Mouse (Mus musculus) adrenal gland, postnatal 14 days (tissue): ENCODE results near the gene Fkrp. TPM values are rescaled to one million over a fixed set of nuclear protein-coding genes. Genes with fewer than 3 reads are reported as not detected.

ENCODE experiments used
- DNase-seq: peaks from one replicate; pipeline ENCODE4 v3.0.0; 2021; ENCODE audit warnings: mixed read lengths
- total RNA-seq: library from RNA; stranded (reverse); gene quantifications from 2 replicates; pipeline ENCODE4 v1.2.3, GENCODE M21; 2021

Gene Fkrp
- total RNA-seq, 1 experiment from 2014 or later: 23.8 TPM

- no peak for DNase-seq
Observed at GRCm38 (mm10) chr7:16837916-16838803, 21.6 kb upstream of the Fkrp start.

GRCm38 (mm10) chr7:16830449-16830848, 13.9 kb upstream of the Fkrp start:
- DNase-seq: no peak

- DNase-seq: no peak
Observed at GRCm38 (mm10) chr7:16827274-16827673, 10.7 kb upstream of the Fkrp start.

DNA sequence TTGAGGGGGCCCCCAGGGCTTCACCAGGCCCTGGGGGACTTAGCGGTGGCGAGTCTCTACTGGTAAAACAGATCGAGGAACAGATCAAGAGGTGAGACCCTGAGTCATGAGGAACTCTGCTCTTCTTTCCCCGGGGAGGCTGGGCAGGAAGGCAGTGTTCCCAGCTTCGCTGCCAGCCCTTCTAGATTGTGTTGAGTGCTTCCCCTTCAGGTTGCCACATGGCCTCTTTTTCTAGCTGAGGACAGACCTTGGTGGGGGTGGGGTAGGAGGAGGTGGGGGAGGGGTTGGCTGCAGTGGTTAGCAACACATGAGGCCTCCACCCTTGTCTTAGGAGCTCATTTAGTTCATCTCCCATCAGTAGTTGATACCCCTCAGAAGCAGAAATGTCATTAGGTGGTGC, 10.0 kb upstream of the Fkrp start:
- no peak for DNase-seq

DNA sequence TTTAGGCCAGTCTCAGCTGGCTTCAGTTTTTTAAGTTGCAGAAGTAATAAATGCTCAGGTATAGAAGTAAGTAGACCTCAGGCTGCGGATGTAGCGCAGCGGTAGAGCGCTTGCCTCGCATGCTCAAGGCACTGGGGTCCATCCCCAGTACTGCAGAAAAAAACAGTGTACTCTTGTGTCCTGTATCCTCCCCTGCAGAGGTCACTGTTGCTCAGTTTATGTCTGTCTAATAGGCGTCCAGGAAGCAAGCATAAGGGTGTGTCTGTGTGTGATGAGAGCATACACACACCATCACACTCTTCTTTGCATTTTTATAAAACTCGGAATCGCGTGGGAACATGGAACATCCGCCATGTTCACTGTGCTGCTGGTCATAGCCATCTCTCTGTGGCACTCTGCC, 9.3 kb upstream of the Fkrp start:
- no peak for DNase-seq

- no peak for DNase-seq
Observed at GRCm38 (mm10) chr7:16823734-16824133, 7.2 kb upstream of the Fkrp start.

DNA sequence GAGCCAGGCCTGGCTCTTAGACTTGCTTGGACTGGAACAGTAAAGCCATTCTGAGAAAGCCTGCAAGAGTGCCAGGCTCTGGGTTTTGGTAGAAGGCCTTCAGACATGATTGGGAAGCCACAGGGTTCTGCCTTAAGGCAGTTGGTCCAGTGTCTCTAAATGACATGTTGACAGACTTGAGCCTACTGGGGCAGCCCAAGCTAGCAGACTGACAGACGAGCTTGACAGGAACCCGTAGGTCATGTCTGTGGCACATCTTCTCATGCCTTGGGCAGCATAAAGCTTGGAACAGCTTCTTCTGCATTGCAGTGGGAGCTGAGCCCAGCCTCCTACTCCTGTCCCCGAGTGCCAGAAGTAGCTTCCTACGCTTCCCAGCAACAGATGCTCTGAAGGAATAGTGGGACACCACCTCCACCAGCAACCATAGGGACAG, 5.2 kb upstream of the Fkrp start:
- no peak for DNase-seq

GRCm38 (mm10) chr7:16821091-16821490, 4.6 kb upstream of the Fkrp start:
- no peak for DNase-seq

DNA sequence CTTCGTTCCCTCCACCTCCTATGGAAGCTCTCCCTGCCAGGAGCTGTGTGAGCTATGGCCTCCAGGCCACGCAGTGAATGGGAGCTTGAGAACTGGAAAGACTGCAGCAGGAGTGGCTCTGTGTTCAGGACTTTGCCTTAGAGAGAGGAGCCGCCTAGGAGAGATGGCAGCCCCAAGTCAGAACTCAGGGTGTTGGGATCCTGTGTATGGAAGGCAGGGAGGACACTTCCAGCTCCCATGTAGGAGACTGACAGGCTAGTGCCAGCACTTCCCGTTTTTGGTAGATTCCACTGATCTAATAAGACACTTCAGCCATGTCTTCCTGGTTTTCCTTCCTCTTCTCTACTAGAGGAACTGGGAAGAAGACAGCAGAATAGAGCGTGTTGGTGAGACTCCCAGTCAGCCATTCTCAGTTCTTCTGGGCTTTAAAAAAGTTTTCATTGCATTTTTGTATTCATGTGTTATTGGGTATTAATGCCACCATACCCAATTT, 3.8 kb upstream of the Fkrp start:
- DNase-seq: no peak

DNA sequence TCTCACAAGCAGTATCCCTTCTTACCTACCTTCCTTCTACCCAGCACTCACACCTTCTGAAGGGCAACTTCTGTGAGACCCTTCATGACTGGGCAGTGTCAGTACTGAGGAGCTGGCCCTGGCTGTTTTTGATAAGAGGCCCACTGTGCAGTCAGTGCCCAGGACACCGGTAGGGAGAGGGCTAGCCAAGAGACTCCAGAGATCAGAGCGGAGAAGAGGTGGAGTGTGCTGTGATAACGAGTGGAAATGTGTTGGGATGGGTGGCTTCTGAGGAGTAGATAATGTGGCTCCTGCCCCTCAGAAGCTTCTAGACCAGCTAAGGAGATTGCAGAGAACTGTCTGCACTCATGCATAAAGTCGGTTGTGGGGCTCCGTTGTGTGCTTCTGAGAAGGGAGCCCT, 3.3 kb upstream of the Fkrp start:
- DNase-seq: no peak

- no peak for DNase-seq
Observed at GRCm38 (mm10) chr7:16817693-16818092, 1.2 kb upstream of the Fkrp start.

DNA sequence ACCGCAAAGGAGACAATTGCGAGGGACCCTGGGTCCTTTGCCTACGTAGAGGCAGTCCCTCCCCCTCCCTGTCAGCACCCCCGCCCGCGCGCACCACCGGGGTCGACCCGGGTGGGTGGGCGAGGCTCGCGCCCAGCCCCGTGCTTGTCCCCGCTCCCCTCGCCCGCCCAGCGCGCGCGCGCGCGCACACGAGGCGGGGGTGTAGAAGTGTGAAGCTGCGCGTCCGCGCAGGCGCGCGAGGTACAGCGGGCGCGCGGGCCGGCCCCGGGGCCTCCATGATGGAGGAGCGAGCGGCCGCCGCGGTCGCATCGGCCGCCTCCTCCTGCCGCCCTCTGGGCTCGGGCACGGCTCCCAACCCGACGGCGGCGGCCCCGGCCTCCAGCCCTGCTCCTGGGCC, 456 bp downstream of the Fkrp start:
- DNase-seq: peak; percentile 88

DNA sequence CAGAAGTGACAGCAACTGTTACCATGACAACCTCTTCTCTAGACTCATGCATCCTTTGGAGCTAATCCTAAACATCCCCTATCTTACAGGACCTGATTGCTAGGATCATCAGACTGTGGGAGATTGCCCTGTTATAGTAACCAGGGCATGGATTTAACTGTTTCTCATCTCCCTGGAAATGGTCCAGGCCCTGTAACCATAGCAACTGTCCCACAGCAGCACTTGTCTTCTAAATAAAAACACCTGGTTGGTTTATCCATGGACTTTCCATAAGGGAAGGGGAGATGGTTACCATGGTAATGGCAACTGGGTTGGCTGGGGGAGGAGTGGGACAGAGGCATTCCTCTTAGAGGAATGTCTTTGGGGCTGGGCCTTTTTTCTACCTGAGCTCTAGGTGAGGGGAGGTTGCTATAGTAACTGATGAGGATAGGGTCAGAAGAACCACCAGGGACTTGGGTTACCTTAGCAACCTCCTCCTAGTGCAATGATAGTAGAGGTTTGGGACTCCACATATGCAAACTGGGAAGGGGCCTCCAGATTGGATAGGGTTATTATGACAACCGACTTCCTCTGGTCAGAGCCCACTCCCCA, 1.1 kb downstream of the Fkrp start, which contains the start of gene Strn4:
Strn4 (plus strand) TSS at position 539 of the 591 bp plus-strand sequence.
- DNase-seq: no peak

DNA sequence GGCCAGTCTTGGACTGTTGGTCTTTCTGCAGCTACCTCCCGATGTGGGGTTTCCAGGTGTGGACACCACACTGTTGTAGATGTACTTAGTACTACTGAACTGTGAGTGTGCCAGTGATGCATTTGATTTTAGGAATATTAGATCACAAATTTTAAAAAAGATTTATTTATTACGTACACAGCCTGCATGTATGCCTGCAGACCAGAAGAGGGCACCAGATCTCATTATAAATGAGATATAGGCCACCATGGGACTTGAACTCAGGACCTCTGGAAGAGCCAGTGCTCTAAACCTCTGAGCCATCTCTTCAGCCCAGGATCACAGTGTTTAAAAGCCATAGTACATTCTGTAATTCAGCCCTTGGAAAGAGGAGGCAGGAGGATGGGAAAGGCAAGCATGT, 4.0 kb downstream of the Fkrp start:
- no peak for DNase-seq

- no peak for DNase-seq
Observed at GRCm38 (mm10) chr7:16811649-16812070, 4.9 kb downstream of the Fkrp start.

- DNase-seq: peak; percentile 60
Observed at GRCm38 (mm10) chr7:16810920-16811648, 5.4 kb downstream of the Fkrp start.

DNA sequence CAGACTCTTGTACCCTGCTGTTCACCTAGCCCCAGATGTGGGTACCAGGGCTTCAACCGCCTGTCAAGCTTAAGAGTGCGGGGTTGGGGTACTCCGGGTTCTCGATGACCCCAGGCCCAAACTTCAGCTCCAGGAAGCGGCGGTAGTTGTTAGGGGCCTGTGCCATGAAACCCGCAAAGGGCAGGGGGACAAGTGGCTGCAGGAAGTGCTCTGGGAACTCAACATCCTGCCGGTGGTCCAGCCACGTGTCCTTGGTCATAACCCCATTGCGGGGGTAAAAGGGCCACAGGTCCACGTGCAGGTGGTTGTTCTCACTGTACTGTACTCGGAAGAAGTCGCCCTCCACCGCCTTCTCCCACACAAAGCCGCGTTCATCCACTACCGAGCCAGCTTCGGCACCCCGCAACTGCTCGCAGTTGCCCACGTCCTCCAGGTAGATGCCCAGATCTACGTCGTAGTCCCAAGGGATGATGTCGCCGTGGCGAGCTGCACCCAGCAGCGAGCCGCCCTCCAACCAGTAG, 6.1 kb downstream of the Fkrp start:
- no peak for DNase-seq

GRCm38 (mm10) chr7:16809739-16810138, 6.8 kb downstream of the Fkrp start:
- peak; percentile 77 for DNase-seq

- no peak for DNase-seq
Observed at GRCm38 (mm10) chr7:16808647-16809046, 7.9 kb downstream of the Fkrp start.

GRCm38 (mm10) chr7:16807936-16808335, 8.6 kb downstream of the Fkrp start:
- no peak for DNase-seq

DNA sequence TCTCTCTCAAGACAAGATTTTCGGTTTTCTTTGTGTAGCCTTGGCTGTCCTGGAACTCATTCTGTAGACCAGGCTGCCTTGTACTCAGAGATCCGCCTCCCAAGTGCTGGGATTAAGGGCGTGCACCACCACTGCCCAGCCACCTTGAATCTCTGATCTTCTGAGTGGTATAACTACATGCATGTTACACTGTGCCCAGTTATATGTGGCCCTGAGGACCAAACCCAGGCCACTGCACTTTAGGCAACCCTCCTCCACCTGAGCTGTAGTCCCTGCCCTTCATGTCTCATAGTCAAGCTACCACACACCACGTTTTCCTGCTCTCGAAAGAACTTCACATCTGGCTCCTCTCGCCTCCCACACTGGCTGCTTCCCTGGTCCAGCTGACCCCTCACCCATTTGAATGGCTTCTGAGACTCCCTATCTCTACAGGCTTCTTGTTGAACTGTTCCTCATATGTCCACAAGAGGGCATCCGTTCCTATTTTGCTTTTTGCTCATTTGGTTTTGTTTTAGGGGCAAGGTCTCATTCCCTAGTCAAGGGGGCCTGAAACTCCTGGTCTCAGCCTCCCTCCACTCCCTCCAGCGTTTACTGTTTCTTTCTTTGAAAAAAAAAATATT, 12.0 kb downstream of the Fkrp start:
- DNase-seq: no peak

DNA sequence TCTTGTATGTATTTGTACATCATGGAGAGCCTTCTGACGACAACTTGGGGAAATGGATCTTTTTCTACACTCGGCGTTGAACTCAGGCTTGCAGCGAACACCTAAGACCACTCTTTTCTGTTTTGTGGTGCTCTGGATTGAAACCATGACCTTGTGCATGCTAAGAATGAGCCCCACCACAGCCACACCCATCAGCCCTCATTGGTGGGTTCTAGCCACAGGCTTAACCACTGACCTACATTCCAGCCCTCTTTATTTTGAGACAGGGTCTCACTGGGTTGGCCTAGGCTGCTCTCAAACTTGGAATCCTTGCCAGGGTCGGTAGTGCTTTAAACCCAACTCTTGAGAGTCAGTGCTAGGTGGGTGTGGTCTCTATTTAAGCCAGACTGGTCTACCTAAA, 21.6 kb downstream of the Fkrp start:
- no peak for DNase-seq
